Mouse (Mus musculus) small intestine, adult 2 months (tissue): ENCODE results near the gene Mllt10. TPM values are rescaled to one million over a fixed set of nuclear protein-coding genes. Genes with fewer than 3 reads are reported as not detected.
A peak's percentile ranks its signal among the peaks of the same experiment; 100 is the strongest.

Experiments
- H3K27ac ChIP-seq: fragments of 200-500 bp; 2 replicates; pipeline ENCODE4 v1.5.1; 2012; ENCODE audit warnings: low read depth, low read length, control low read depth, inconsistent platforms; ENCODE audit not compliant: insufficient read depth
- H3K27me3 ChIP-seq: fragments of 200-500 bp; 2 replicates; pipeline ENCODE4 v1.6.1; 2012; ENCODE audit warnings: mild to moderate bottlenecking, moderate library complexity, low read length, inconsistent platforms; ENCODE audit not compliant: control insufficient read depth, insufficient read depth
- H3K36me3 ChIP-seq: fragments of 200-500 bp; 2 replicates; pipeline ENCODE4 v1.6.1; 2012; ENCODE audit warnings: mild to moderate bottlenecking, low read length, control low read depth, inconsistent platforms; ENCODE audit not compliant: control insufficient read depth, insufficient read depth
- H3K4me1 ChIP-seq: fragments of 200-500 bp; 2 replicates; pipeline ENCODE4 v1.6.1; 2012; ENCODE audit warnings: low read length, inconsistent platforms, mixed read lengths; ENCODE audit not compliant: control insufficient read depth, insufficient read depth, insufficient read length
- H3K4me3 ChIP-seq: fragments of 200-500 bp; 2 replicates; pipeline ENCODE4 v1.5.1; 2012; ENCODE audit warnings: low read depth, mild to moderate bottlenecking, control low read depth, inconsistent platforms, low read length, moderate library complexity
- CTCF ChIP-seq: fragments of 200-500 bp; IDR thresholded peaks from 2 replicates; pipeline ENCODE4 v1.5.1; 2012; ENCODE audit warnings: low read depth, mild to moderate bottlenecking, control low read depth, inconsistent platforms, low read length, moderate library complexity, mixed read lengths; ENCODE audit not compliant: insufficient replicate concordance, insufficient read length; ENCODE audit errors: extremely low read depth
- POLR2A ChIP-seq: fragments of 200-500 bp; IDR thresholded peaks from 2 replicates; pipeline ENCODE4 v1.6.1; 2012; ENCODE audit warnings: low read depth, mild to moderate bottlenecking, control low read depth, inconsistent platforms, low read length, moderate library complexity
- WGBS: fragments of 180-500 bp; shearing (Covaris S2); methylation state at CpG from one replicate; pipeline ENCODE4 v1.1.7; 2018; 5-methylcytosine and 5-hydroxymethylcytosine counted together
- polyA plus RNA-seq: library from polyadenylated mRNA; depleted of rRNA; stranded (reverse); fragments of >200 nt; gene quantifications from 2 replicates; pipeline ENCODE4 v1.2.3, GENCODE M21; 2012

Mllt10 gene
- polyA plus RNA-seq, 1 experiment, result 22.4 TPM

DNA sequence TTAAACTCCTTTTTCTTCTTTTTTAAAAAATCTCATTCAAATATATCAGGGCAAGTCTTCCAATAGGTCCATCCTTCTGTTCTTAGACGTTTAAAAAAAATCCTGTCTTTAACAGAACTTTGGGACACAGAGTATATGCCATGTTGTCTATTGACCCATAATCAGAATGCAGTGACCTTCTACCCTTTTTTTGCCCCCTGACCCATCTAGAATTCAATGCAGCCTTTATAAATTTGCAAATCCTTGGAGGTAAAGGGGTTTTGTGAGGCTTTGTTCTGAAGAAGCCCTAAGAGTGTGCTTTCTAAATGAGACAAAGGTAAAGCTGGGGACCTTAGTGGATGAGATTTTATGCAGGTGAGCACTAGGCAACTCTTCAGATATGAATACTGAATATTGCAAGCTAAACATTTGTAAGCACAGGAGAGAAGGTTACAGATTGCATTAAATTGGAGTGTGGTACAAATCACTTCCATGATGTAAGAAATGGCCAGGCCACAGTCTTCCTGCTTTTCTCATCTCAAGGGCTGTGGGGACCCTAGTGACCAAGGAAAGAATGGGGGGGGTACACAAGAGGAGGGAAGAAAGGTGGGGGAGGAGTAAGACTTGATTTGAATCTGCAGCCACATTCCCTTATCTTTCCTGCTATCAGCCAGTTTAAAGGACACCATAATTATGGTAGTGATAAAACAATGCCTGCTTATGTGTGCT is 1.6 kb upstream of the Mllt10 start:
- Histone ChIP-seq H3K4me3 (no peak overlapping the region), H3K27me3 (peaks cover 27% of the 10 kb centered on the region), H3K36me3 (no peaks in the 10 kb centered on the region), H3K4me1 (no peaks in the 10 kb centered on the region), H3K27ac (no peak overlapping the region)
- WGBS, result 95% methylated on average over 1 of the region's 1 CpGs
- TF ChIP-seq POLR2A, result no peak
- TF ChIP-seq CTCF, result no peak

DNA sequence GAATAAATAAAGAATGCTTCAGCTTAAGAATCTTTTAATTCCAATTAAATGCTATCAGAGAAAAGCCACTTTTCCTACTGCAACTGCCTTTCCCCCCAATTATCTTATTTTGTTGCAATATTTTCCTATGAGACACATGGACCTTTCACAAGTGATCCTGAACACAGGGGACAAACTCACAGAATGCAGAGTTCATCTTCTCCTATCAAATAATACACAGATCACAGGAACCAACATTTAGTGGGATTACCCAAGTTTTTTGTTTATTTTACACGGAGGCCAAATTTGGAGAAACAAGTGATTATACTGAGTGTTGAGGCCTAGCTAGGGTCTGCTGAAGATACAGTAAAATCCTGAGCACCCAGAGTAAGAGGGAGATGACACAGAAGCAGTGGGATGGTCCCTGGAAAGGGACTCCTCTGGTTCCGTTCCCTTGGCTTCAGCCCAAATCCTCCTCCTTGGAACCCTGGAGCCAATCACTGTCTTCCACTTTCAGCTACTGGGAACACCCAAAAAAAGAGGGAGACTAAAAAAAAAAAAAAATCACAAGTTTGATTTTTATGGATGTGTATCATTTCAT is 996 bp upstream of the Mllt10 start:
- no peak for TF ChIP-seq POLR2A
- no peak for TF ChIP-seq CTCF
- Histone ChIP-seq H3K27ac (no peak overlapping the region), H3K4me3 (no peak overlapping the region), H3K27me3 (peaks cover 21% of the 10 kb centered on the region), H3K4me1 (no peaks in the 10 kb centered on the region), H3K36me3 (no peaks in the 10 kb centered on the region)
- 72% methylated on average over 2 of the region's 2 CpGs for WGBS

DNA sequence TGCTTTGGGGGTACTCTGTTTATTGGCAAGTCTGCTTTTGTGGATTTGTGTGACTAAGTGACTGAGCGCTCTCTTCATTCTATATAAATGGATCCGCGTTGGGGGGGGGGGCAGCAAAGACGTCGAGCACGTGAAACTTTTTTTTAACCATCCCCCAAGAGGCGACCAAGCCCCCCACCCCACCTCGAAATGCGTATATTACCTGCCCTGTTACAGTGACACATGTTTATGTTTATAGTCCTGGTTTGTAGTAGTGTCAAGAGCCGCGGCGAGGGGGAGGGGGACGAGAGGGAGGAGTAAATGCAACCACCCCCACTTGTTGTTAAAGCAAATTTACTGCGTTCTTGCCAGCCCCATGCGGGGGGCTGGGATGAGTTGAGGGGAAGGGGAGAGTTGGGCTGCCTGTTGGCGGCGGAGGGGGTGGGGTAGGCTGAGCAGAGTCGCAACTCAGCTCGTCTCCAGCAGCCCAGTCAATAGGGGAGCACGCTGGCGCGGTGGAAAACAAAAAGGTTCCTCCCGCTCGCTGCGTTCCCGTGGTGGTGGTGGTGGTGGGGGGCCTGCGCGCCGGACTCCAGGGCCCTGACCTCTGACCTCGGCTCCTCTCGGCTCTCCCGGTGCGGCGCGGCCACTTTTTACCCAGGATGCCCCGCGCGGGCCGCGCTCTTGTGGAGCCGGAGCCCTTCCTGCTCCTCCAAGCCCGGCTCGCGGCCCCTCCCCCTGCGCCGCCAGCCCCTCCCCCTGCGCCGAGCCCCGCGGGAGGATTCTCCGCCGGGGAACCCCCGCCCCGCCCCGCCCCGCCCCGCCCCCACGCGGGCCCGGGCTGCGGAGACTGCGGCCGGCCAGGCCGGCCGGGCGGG is 1.1 kb downstream of the Mllt10 start:
- Histone ChIP-seq H3K4me1 (no peaks in the 10 kb centered on the region), H3K27me3 (peaks cover 4% of the 10 kb centered on the region; the same call in 1 of the 2 replicates), H3K27ac (peak overlapping the region; percentile 72), H3K4me3 (peak overlapping the region; percentile 92), H3K36me3 (no peaks in the 10 kb centered on the region)
- no peak for TF ChIP-seq CTCF
- peak; percentile 59; the same call in 1 of the 2 replicates for TF ChIP-seq POLR2A
- under 1% methylated on average over 58 of the region's 66 CpGs for WGBS

DNA sequence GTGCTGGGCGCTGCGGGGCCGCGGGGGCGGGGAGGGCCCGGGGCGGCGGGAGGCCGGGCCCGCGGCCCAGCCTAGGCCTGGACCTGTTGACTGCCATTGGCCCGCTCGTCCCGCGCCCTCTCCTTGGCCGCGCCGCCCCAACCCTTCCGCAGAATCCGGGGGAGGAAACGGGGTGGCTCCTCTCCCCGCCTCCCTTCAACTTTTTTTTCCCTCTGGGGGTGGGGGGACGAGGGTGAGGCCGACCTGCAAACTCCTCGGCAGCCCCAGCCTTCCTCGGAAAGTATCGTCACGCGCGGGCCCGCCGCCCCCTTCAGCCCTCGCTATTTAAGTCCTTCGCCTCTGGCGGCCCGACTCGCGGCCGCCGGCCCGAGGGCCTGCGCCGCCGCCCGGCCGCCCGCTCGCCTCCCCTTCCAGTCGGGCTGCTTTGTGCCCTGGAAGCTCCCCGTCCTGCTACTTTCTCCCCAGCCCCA is 1.8 kb downstream of the Mllt10 start:
- peak; percentile 97 for TF ChIP-seq POLR2A
- no peak for TF ChIP-seq CTCF
- Histone ChIP-seq H3K4me1 (no peaks in the 10 kb centered on the region), H3K27ac (peak overlapping the region; percentile 94), H3K27me3 (no peaks in the 10 kb centered on the region), H3K4me3 (peak overlapping the region; percentile 63), H3K36me3 (no peaks in the 10 kb centered on the region)
- 2% methylated on average over 47 of the region's 50 CpGs for WGBS

DNA sequence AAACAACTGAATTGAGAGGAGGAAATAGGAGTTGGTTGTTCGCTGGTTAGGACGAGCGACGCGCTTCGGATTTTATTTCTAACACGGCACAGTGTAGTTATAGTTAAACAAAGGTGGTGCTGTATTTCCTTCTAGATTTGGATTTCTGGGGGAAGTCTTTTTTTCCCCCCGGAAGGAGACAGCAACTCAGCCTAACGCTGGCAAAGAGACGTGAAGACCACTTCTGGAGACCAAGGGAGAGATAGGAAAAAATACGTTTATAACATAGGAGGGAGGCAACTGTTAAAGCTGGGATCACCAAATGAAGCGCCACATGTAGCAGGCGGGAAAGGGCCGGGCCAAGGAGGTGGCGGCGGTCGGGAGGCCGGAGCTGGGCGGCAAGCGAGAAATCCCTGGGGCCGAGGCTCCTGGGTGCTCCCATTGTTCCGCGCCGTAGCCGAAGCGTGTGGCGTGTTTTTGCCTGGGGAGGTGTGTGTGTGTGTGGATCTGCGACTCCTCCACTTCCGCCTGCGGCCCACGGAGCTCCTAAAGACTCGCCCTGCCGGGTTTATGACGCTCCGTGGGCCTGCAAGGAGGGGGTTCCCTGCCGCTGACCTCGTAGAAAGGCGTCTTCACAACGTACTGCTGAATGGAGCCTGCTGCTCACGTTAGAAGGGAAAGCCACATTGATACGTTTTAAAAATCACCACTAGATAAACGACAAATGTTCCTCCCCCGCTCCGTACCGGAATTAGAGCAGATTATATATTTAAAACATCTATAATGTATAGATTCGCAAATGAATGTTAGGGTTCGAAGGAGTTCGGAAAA is 2.5 kb downstream of the Mllt10 start:
- TF ChIP-seq POLR2A (peak; percentile 45; the same call in 1 of the 2 replicates), CTCF (no peak)
- Histone ChIP-seq H3K27ac (peak overlapping the region; percentile 94), H3K27me3 (no peaks in the 10 kb centered on the region), H3K36me3 (no peaks in the 10 kb centered on the region), H3K4me3 (peak overlapping the region; percentile 63), H3K4me1 (no peaks in the 10 kb centered on the region)
- under 1% methylated on average over 48 of the region's 48 CpGs for WGBS

DNA sequence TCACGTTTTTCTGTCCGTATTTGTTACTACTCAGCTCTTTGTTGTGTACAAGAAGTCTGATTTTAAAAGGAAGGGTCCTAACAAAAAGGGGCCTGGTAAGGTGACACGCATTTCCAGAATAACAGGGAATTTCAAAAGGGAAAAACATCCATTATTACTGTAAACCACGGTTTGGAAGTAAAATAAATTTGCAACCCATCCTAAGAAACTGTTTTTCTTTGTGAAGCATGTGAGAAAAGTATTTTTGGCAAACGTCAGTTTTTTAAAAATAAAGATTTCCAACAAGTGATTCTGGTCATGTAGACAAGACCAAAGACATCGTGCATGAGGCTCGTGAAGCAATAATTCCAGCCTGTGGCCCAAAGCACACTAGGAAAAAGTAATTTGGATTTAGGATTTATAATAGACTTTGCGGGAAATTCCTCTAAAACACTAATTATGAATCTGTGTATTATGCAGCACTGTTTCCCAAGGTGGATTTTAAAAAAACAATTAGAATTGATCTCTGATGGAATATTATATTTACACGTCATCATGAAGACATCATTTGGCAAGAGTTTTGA is 3.2 kb downstream of the Mllt10 start:
- Histone ChIP-seq H3K4me3 (no peak overlapping the region), H3K4me1 (no peaks in the 10 kb centered on the region), H3K36me3 (no peaks in the 10 kb centered on the region), H3K27me3 (no peaks in the 10 kb centered on the region), H3K27ac (no peak overlapping the region; the same call in 1 of the 2 replicates)
- no peak for TF ChIP-seq POLR2A
- no peak for TF ChIP-seq CTCF
- WGBS, result 50% methylated on average over 9 of the region's 9 CpGs
